Mouse (Mus musculus) liver, postnatal 0 days (tissue): ENCODE data around the gene Itpr2.
A peak's percentile ranks its signal among the peaks of the same experiment; 100 is the strongest.

Experiments used
- CTCF ChIP-seq: sonication (generic); IDR thresholded peaks from 2 replicates; pipeline ENCODE4 v1.5.1; 2016; ENCODE audit warnings: antibody characterized with exemption, low read depth
- EP300 ChIP-seq: IDR thresholded peaks from 2 replicates; pipeline ENCODE4 v1.6.1; 2016; ENCODE audit warnings: antibody characterized with exemption, low read depth, mild to moderate bottlenecking

DNA sequence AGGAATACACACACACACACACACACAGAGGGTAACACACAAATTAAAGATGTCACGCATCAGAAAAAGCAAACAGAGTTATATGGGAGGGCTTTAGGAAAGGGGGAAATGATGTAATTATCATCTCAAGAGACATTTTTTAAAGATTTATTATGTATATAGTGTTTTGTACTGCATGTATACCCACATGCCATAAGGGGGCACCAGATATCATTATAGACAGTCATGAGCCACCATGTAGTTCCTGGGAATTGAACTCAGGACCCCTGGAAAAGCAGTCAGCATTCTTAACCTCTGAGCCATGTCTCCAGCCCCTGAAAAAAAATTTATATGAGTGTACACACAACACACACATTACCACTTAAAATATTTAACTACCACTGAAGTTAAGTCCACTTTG, 42.6 kb upstream of the Itpr2 start:
- TF ChIP-seq EP300 = no peak
- peak; percentile 35 for TF ChIP-seq CTCF
